Mouse (Mus musculus) heart, postnatal 36 days (tissue): ENCODE measurements at regions not wholly inside any gene's neighbourhood (a gene's known extent, or its start where the extent isn't known, plus 50 kb on each side); places are given as distances from the start of the nearest gene placed in this dataset.
A peak's percentile ranks its signal among the peaks of the same experiment; 100 is the strongest.

Experiments used
- DNase-seq, 2 experiments: peaks; one replicate each; pipeline ENCODE4 v3.0.0; 2021 to 2022
- intact Hi-C: fragments of 180-260 bp; cut with DNase I; formaldehyde crosslinking; loops from one replicate; pipeline ENCODE4 v1.15.1; 2025

DNA sequence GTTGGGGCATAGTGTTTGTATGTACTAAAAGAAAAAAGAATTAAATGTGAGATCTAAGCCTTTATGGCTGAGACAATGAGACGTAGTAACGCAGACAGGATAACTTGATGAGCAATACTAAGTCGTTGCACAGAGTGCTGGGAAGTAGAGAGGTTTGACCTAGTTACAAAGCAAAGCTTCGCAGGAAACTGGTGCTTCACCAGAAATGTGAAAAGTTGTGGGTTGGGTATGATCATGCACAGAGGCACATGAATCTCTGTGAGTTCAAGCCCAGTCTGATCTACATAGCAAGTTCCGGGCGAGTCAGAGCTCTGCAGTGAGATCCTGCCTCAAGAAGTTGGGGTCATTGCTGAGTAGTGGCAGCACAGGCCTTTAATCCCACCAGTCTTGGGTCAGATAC lies 65.3 kb upstream of the Jmy start:
- DNase-seq, result no peak
- intact Hi-C loops, result no loop called here

DNA sequence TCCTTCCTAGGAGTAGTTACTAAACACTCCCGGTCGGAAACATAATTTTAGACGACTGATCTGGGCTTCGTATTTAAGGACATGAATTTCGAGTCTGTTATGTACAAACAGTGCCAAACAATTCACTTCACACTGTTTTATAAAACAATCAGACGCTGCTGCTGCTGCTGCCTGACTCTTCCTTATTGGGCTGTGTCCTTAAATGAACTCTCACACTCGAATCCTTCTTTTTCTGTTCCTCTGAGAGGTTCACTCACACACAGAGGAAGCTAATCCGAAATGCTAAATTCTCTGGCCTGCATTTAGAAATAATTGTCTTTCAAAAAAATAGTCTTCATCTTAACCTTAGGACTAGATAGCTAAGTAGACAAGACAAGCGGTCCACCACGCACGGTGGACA lies 64.5 kb upstream of the Jmy start:
- intact Hi-C loops, result no loop called here
- DNase-seq, result no peak

DNA sequence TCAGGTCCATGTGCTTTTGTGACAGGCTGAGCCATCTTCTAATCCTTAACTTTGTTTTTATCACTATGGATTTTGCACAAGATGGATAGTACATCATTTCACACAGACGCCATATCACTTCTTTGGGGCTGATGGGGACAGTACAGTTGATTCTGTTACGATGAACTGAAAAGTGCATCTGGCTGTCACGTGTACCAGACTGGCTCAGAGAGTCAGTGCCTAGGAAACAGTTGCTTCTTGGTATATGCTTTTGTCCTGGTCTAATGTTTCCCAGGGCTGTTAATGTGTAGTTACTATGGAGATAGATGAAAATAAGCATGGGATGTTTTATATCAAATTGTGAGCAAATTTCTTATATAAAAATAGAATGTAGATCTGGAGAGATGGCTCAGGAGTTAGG lies 60.7 kb upstream of the Jmy start:
- DNase-seq, result no peak
- intact Hi-C loops, result no loop called here

DNA sequence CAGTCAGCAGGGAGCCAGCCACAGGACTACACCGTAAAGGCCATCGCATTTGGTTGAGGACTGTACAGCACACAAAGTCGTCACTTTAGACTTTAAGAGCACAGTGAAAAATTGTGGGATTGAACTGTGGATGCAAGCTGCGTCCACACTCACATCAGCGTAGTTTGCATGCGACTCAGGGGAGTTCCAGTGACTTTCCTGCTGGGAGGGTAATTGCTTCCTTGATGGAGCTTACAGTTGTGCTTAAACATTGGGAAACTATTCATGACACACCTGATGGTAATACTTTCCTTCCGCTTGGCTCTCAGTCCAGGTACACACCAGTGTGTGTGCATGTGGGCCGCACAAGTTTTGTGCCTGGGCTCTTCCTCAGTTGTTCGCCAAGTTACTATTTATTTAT lies 59.0 kb upstream of the Jmy start:
- intact Hi-C loops, result no loop called here
- no peak for DNase-seq

DNA sequence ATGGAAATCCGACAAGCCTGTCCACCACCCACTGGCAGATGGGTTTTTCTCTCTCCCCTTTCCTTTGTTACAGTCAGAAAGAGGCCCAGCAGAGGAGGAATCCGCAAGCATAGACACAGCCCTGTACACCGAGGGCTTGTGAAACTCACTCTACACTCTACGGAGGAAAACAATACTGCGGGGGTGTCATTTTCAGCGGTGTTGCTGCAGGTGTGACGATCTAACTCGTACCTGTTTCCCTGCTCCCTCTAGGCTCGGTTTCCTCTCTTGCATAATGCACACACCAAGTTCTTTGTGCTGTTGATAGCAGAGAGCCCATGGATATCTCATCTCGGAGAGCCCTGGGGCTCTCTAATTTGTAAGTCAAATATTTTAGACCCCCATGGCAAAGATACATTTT lies 56.5 kb upstream of the Jmy start:
- intact Hi-C loops, result no loop called here
- DNase-seq, result no peak

DNA sequence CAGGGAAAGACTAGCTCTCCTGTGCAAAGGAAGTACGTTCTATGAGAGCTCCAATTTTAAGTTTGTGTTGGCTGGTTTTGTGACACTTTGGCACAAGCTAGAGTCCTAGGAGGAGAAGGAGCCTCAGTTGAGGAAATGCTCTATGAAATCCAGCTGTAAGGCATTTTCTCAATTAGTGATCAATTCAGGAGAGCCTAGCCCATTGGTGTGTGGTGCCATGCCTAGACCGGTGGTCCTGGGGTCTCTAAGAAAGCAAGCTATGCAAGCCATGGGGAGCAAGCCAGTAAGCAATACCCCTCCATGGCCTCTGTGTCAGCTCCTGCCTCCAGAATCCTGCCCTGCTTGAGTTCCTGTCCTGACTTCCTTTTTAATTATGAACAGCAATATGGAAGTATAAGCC lies 55.3 kb upstream of the Jmy start:
- intact Hi-C loops, result no loop called here
- no peak for DNase-seq

DNA sequence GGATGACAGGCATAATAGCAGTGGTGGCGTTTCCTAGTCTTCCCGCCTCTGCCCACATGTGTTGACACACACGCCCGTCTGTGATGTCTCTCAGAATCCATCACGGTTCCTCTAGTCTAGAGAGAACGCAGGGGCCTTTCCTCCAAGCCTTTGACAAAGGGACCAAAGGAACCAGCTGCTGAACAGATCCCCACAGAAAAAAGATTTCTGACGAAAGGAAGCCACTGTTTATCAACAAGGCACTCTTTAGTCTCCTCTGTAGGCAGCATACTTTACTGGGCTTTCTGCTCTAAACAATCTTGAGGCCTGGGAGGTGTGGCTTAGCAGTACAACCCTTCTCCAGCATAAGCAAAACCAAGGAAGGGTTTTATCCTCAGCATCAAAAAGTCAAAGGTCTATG lies 54.3 kb upstream of the Jmy start:
- intact Hi-C loops, result no loop called here

DNA sequence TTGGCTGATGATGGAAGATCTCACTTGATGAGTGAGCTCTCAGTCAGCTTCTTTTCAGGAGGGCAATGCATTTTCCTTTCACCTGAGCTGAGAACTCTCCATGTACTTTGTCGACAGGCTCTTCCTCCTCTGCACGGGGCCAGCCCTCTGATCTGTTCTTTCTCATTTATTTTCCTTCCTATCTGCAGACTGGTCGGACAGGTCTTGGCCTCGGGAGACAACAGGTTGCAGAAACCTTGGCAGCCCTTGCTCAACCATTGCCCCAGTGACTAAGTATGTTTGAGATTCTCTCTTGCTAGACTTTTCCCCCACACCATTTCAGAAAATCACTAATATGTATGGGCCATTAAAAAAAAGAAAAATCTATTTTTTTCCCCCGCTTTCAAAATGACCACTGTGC lies 53.7 kb upstream of the Jmy start:
- DNase-seq, result no peak
- intact Hi-C loops, result no loop called here

More for the DNA sequence above, 54.3 kb upstream of the Jmy start:
- no peak for DNase-seq

DNA sequence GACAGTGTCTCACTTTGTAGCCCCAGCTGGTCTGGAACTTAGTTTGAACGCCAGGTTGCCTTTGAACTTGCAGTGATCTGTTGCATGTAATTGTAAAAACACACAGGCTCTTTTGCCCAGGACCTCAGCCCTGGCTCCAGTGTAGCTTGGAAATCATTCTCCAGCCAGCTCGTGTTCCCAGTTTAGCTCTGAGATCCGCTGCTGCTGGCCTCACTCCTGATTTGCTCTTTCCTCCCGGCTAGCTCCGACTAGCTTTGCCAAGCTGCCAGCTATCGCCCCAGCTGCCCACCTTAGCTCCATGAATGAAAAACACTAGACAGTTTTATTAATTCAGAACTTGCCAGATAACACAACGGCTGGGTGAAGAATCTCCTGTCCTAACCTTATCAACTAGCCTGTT lies 50.7 kb upstream of the Jmy start:
- intact Hi-C loops, result no loop called here
- DNase-seq, result peak; percentile 6 to 10
